9 mouse cellular contexts compared by ENCODE assay signal in the genomic region with DNA sequence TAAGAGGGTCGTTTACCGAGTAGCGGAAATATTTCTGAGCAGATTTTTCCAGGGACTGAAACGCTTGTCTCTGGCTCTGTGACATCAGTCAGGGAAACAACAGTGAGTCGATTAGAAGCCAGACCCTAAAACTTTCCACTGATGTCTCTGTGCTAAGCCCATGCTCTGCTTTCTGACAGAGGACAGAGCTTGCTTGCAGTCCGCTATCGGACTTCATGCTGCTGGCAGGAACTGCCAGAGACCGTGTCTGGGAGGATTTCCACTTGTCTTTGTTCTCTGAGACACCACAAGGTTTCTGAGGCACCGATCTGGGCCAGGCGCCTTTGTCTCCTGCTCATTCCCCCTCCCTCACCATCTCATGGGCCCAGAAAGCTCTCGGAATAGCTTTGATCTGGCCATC. TPM values are rescaled to one million over a fixed set of nuclear protein-coding genes. Genes with fewer than 3 reads are reported as not detected.
A peak's percentile ranks its signal among the peaks of the same experiment; 100 is the strongest.
DNase-seq lines count a peak whose midpoint lies in the region; ATAC-seq lines count a peak whose summit lies in the region.
"Had no signal": no experiment of that assay in that cellular context is flagged by ENCODE, and none has a peak within 500 bp of the region (broad histone marks: within the 10 kb centered on the region; RNA-seq: fewer than 3 reads in every experiment).

No protein-coding gene starts in this region.

- peaks cover 17% of the 10 kb centered on the region; the same call in 1 of the 2 replicates for H3K4me1 ChIP-seq in hindbrain, embryonic 10.5 days (replicated peaks)
- H3K4me1 ChIP-seq in hindbrain, embryonic 11.5 days (replicated peaks; ENCODE audit: control insufficient read depth, insufficient read depth, low read length): no peaks in the 10 kb centered on the region
- no peaks in the 10 kb centered on the region for H3K4me1 ChIP-seq in embryonic facial prominence, embryonic 13.5 days
- H3K4me1 ChIP-seq in limb, embryonic 10.5 days: peaks cover 11% of the 10 kb centered on the region

- H3K4me2 ChIP-seq in hindbrain, embryonic 11.5 days (replicated peaks; ENCODE audit: low read depth, low read length): no peak overlapping the region
- H3K4me2 ChIP-seq in embryonic facial prominence, embryonic 13.5 days: no peak overlapping the region

- H3K36me3 ChIP-seq in hindbrain, embryonic 10.5 days: 0 out of 2 replicates have a peak, but pooled peaks cover 2% of the 10 kb centered on the region
- no peaks in the 10 kb centered on the region for H3K36me3 ChIP-seq in hindbrain, embryonic 11.5 days (ENCODE audit: control insufficient read depth, insufficient read depth, low read length)
- H3K36me3 ChIP-seq in embryonic facial prominence, embryonic 13.5 days: peaks cover 18% of the 10 kb centered on the region; the same call in 1 of the 2 replicates
- peaks cover 2% of the 10 kb centered on the region; the same call in 1 of the 2 replicates for H3K36me3 ChIP-seq in limb, embryonic 10.5 days

- no peak overlapping the region for H3K4me3 ChIP-seq in hindbrain, embryonic 10.5 days
- no peak overlapping the region for H3K4me3 ChIP-seq in hindbrain, embryonic 11.5 days (ENCODE audit: low read depth, low read length)
- no peak overlapping the region for H3K4me3 ChIP-seq in embryonic facial prominence, embryonic 13.5 days
- no peak overlapping the region for H3K4me3 ChIP-seq in limb, embryonic 10.5 days

- H3K9ac ChIP-seq in hindbrain, embryonic 11.5 days (ENCODE audit: low read depth, low read length): no peak overlapping the region
- no peak overlapping the region for H3K9ac ChIP-seq in embryonic facial prominence, embryonic 13.5 days

- ATAC-seq in hindbrain, embryonic 11.5 days (ENCODE audit: low FRiP score): no peak
- no peak for ATAC-seq in embryonic facial prominence, embryonic 13.5 days (ENCODE audit: insufficient number of reproducible peaks, insufficient read depth, low FRiP score, low TSS enrichment, low read depth)

- intact Hi-C loops in left cerebral cortex, postnatal 14 days (cut with DNase I): no loop called here

- no peak for DNase-seq in hindbrain, embryonic 10.5 days (ENCODE audit: low spot score)
- DNase-seq in hindbrain, embryonic 11.5 days (ENCODE audit: low spot score): no peak
- DNase-seq in R1 (ENCODE audit: low read depth, low spot score): peak; percentile 47
- DNase-seq in limb, embryonic 10.5 days (ENCODE audit: low spot score): no peak
- no peak for DNase-seq in right cerebral cortex, adult 2 months (ENCODE audit: low spot score in 2 of 2)
- no peak for DNase-seq in left cerebral cortex, postnatal 14 days (ENCODE audit: low spot score in 2 of 2)
- DNase-seq in gastrocnemius, adult 8-10 months (ENCODE audit: low spot score in 2 of 2): no peak
- DNase-seq: cerebellum, postnatal 14 days had no signal

- WGBS in hindbrain, embryonic 10.5 days: 56% methylated on average over 11 of the region's 11 CpGs
- 52% methylated on average over 11 of the region's 11 CpGs for whole genome bisulfite sequencing in hindbrain, embryonic 11.5 days
- 53% methylated on average over 11 of the region's 11 CpGs for WGBS in embryonic facial prominence, embryonic 13.5 days
- WGBS in limb, embryonic 10.5 days: 68% methylated on average over 11 of the region's 11 CpGs

- peak overlapping the region; percentile 29 for H3K27ac ChIP-seq in hindbrain, embryonic 10.5 days
- H3K27ac ChIP-seq in hindbrain, embryonic 11.5 days (ENCODE audit: low read depth, low read length): no peak overlapping the region
- H3K27ac ChIP-seq in embryonic facial prominence, embryonic 13.5 days: 0 out of 2 replicates have a peak overlapping the region, but pooled peaks have one; percentile 2
- H3K27ac ChIP-seq in limb, embryonic 10.5 days: peak overlapping the region; percentile 64

- no peaks in the 10 kb centered on the region for H3K9me3 ChIP-seq in hindbrain, embryonic 10.5 days
- no peaks in the 10 kb centered on the region for H3K9me3 ChIP-seq in hindbrain, embryonic 11.5 days (ENCODE audit: control insufficient read depth, low read length)
- H3K9me3 ChIP-seq in embryonic facial prominence, embryonic 13.5 days: no peaks in the 10 kb centered on the region
- no peaks in the 10 kb centered on the region for H3K9me3 ChIP-seq in limb, embryonic 10.5 days (replicated peaks)

- H3K27me3 ChIP-seq in hindbrain, embryonic 10.5 days (ENCODE audit: insufficient read depth, poor library complexity, severe bottlenecking): no peaks in the 10 kb centered on the region
- H3K27me3 ChIP-seq in hindbrain, embryonic 11.5 days (ENCODE audit: control insufficient read depth, insufficient read depth, low read length): no peaks in the 10 kb centered on the region
- H3K27me3 ChIP-seq in embryonic facial prominence, embryonic 13.5 days: no peaks in the 10 kb centered on the region
- H3K27me3 ChIP-seq in limb, embryonic 10.5 days (ENCODE audit: low read depth, poor library complexity, severe bottlenecking): no peaks in the 10 kb centered on the region

RNA-seq across cellular contexts. Expression of a gene that starts 21.4 kb away (rescaled TPM):
- 28.8 and 35.8 TPM in 2 replicates for polyA plus RNA-seq in hindbrain, embryonic 10.5 days (2016; fragmentation: Nextera tagmentation; extraction: Ambion mirVana)
- 18.1 and 23.1 TPM in 2 replicates for polyA plus RNA-seq in hindbrain, embryonic 11.5 days (2014; fragmentation: Nextera tagmentation; extraction: Ambion mirVana)
- polyA plus RNA-seq in embryonic facial prominence, embryonic 13.5 days (2015; fragmentation: Nextera tagmentation; extraction: Ambion mirVana): 49.1 and 50.2 TPM in 2 replicates
- 27.9 and 28.5 TPM in 2 replicates for polyA plus RNA-seq in limb, embryonic 10.5 days (2016; fragmentation: Nextera tagmentation; extraction: Ambion mirVana)
- total RNA-seq in left cerebral cortex, postnatal 14 days (2021): 10 to 100 TPM; 30.7 to 34.5 TPM
- 10 to 100 TPM; 17.4 to 26.6 (median 20.5) TPM for total RNA-seq in gastrocnemius, adult 8-10 months (2022)

RNA-seq across cellular contexts. Expression of a gene that starts 36.2 kb away (rescaled TPM):
- polyA plus RNA-seq in hindbrain, embryonic 10.5 days (2016; fragmentation: Nextera tagmentation; extraction: Ambion mirVana): 25.9 and 29.5 TPM in 2 replicates
- 11.2 and 13.6 TPM in 2 replicates for polyA plus RNA-seq in hindbrain, embryonic 11.5 days (2014; fragmentation: Nextera tagmentation; extraction: Ambion mirVana)
- polyA plus RNA-seq in embryonic facial prominence, embryonic 13.5 days (2015; fragmentation: Nextera tagmentation; extraction: Ambion mirVana): 29.7 and 34.1 TPM in 2 replicates
- 31.6 and 35.4 TPM in 2 replicates for polyA plus RNA-seq in limb, embryonic 10.5 days (2016; fragmentation: Nextera tagmentation; extraction: Ambion mirVana)
- total RNA-seq in left cerebral cortex, postnatal 14 days (2021): 10 to 100 TPM in 1 of 2 experiments, 1 to 10 TPM in 1; 9.5 to 10.1 TPM
- 1 to 10 TPM; 4.2 to 5.8 (median 4.7) TPM for total RNA-seq in gastrocnemius, adult 8-10 months (2022)

RNA-seq across cellular contexts. Expression of a gene that starts 45.1 kb away (rescaled TPM):
- 121 and 125 TPM in 2 replicates for polyA plus RNA-seq in hindbrain, embryonic 10.5 days (2016; fragmentation: Nextera tagmentation; extraction: Ambion mirVana)
- polyA plus RNA-seq in hindbrain, embryonic 11.5 days (2014; fragmentation: Nextera tagmentation; extraction: Ambion mirVana): 77.3 and 79.9 TPM in 2 replicates
- polyA plus RNA-seq in embryonic facial prominence, embryonic 13.5 days (2015; fragmentation: Nextera tagmentation; extraction: Ambion mirVana): 102 and 114 TPM in 2 replicates
- polyA plus RNA-seq in limb, embryonic 10.5 days (2016; fragmentation: Nextera tagmentation; extraction: Ambion mirVana): 156 and 160 TPM in 2 replicates
- total RNA-seq in left cerebral cortex, postnatal 14 days (2021): 100 to 1,000 TPM; 100 to 106 TPM
- total RNA-seq in gastrocnemius, adult 8-10 months (2022): 10 to 100 TPM; 17.0 to 22.2 (median 20.8) TPM

RNA-seq across cellular contexts. Expression of a gene that starts 46.2 kb away (rescaled TPM):
- polyA plus RNA-seq in hindbrain, embryonic 10.5 days (2016; fragmentation: Nextera tagmentation; extraction: Ambion mirVana): 26.9 and 37.6 TPM in 2 replicates
- polyA plus RNA-seq in hindbrain, embryonic 11.5 days (2014; fragmentation: Nextera tagmentation; extraction: Ambion mirVana): 23.4 and 23.9 TPM in 2 replicates
- polyA plus RNA-seq in embryonic facial prominence, embryonic 13.5 days (2015; fragmentation: Nextera tagmentation; extraction: Ambion mirVana): 20.7 and 27.3 TPM in 2 replicates
- polyA plus RNA-seq in limb, embryonic 10.5 days (2016; fragmentation: Nextera tagmentation; extraction: Ambion mirVana): 21.6 and 35.7 TPM in 2 replicates
- total RNA-seq in left cerebral cortex, postnatal 14 days (2021): 100 to 1,000 TPM; 162 to 164 TPM
- 1,000 to 10,000 TPM; 1,455 to 1,877 (median 1,746) TPM for total RNA-seq in gastrocnemius, adult 8-10 months (2022)

RNA-seq across cellular contexts. Expression of a gene that starts 53.1 kb away (rescaled TPM):
- polyA plus RNA-seq in hindbrain, embryonic 10.5 days (2016; fragmentation: Nextera tagmentation; extraction: Ambion mirVana): 27.6 and 39.1 TPM in 2 replicates
- polyA plus RNA-seq in hindbrain, embryonic 11.5 days (2014; fragmentation: Nextera tagmentation; extraction: Ambion mirVana): 25.9 and 27.6 TPM in 2 replicates
- polyA plus RNA-seq in embryonic facial prominence, embryonic 13.5 days (2015; fragmentation: Nextera tagmentation; extraction: Ambion mirVana): 19.4 and 21.8 TPM in 2 replicates
- 16.2 and 20.9 TPM in 2 replicates for polyA plus RNA-seq in limb, embryonic 10.5 days (2016; fragmentation: Nextera tagmentation; extraction: Ambion mirVana)
- total RNA-seq in left cerebral cortex, postnatal 14 days (2021): 10 to 100 TPM; 31.1 to 35.6 TPM
- total RNA-seq in gastrocnemius, adult 8-10 months (2022): 1 to 10 TPM; 3.3 to 6.6 (median 6.1) TPM
